Mouse (Mus musculus) mouse embryonic stem cell (cell line): Measurements from ENCODE around the gene Prrx1.

Experiments used
- in situ Hi-C, 2 experiments: fragments of 300-500 bp; cut with MboI; formaldehyde crosslinking; loops; 1 replicate in 1 of 2; 3 replicates in 1 of 2; pipeline ENCODE4 v1.14.3; 2019 to 2020; ENCODE audit warnings: low sequenced_read_pairs in 2 of 2, low pct_unique_long_range_greater_than_20kb in 1 of 2, mixed read lengths in 1 of 2; ENCODE audit not compliant: unreplicated experiment in 1 of 2

The Prrx1 gene

DNA sequence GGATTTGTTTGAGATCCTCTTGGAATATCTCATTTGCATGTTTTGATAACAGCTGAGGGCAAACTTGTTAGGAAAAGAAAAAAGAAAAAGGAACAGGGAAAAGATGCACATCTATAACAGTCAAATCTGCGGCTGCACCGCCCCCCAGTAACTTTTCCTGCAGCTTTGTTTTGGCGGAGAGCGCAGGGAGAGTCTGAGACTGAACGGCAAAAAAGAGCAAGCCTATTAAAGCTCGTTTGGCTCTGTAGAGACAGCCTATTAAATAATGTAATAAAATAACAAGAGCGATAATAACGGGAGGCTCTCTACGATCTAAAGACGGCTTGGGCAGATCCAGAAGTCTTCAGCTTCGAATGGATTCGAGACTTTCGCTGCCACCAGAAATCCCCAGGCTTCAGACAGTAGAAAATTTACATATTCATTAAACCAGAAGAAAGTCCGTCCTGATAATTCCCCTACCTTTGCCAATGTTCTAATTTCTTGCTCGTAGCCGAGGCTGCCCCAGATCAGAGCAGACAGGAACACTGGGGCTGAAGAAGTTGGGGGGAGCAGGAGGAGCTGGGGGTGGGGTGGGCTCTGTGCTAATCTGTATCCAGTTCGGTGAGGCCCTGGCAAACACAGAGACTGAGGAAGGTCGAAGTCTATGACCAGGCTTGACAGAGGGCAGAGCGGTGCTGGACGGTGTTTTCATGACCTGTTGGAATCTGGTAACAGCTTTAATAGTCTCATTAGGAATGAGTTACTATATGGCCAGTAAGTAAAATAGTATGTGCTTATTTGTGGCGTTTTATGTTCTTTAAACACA, 613 bp upstream of the Prrx1 start:
- in situ Hi-C loops: no loop called here

GRCm38 (mm10) chr1:163311861-163312811, 1.4 kb downstream of the Prrx1 start:
- in situ Hi-C loops: no loop called here

DNA sequence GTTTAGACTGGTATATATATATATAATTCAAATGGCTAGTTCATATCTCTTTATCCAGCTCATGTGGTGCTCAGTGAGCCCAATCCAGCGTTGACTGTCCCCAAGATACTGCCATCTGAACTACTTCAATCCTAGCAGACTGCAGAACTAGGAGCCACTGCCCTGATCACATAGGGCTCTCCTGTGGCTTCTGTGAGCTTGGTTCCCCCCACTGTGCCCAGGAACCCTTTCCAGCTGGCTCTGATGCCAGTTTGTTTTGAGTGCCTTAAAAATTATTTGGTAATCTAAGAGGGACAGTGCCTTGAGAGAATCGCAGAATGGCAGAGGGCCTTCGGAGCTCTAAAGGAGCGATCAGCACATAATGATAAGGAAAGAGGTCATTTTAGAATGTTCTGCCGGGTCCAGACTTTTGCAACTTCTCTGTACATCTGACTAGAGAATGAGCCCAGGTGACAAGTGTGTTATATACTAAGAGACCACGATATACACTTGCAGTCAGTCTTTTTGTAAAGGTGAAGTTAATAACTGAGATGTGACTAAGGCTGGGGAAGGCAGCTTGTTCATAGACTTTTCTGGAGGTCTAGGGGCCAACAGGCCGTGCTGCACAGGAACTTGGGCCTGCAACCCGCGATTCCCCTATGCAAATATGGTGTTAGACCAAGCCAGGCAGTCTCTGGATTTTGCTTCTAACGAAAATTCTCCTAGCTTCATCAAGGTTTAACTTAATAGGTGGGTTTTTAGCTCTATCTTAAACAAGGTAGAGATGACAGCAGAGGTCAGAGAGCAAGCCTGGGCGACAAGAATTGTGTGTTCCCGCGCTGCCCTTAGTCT, 2.3 kb downstream of the Prrx1 start:
- in situ Hi-C loops: no loop called here

DNA sequence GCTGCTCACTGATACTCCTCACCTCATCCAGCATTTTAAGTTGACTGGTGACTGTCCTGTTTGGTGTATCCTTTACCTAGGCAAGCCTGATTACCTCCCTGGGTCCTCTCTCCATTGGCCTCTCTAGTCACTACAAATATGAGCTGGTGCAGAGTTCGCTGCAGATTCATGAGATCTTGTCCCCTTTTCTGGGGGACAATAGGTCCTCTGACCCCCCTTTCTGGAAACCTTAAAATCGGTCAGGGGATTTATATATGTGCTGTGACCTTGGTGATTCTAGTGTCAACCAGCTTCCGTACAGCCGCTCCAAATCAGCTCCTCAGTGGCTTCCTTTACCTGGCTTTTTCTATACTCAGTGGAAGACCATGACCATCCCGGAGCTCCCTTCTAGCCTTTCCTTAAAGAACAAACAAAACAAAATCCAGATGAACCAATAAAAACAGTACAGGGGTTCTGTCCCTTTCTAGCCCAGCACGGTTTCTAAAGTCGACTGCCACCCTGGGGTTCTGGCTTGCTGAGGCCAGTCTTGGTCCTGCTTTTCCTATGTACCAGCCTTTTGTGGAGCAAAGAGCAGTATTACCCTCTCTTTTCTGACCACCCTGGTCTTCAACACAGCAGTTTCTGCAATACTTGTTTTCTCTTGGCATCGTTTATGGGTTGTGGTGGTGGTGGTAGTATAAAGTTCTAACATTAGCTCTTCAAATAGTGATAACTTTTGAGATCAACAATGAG, 3.3 kb downstream of the Prrx1 start:
- in situ Hi-C loops: no loop called here

GRCm38 (mm10) chr1:163309466-163309865, 4.0 kb downstream of the Prrx1 start:
- in situ Hi-C loops: no loop called here

DNA sequence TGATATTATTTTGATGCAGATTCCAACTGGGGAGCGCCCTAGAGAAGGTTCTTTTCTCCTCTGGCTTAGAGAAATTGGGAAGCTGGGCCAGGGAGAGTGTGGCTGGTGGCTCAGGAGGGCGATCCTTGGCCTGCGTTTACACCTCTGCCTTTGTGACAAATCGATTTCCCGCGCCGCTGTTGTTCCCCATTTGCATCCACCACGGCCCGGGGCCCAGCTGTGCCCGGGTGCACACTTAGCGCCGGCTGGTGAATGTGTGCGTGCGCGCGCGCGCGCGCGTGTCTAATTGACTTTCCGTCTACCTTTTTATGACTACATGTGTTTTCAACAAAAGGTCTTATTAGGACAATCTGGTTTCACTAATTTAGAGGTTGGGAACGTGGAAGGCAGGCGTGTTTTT, 4.9 kb downstream of the Prrx1 start:
- in situ Hi-C loops: no loop called here

- in situ Hi-C loops: no loop called here
Measured at GRCm38 (mm10) chr1:163307706-163308105, 5.8 kb downstream of the Prrx1 start.

DNA sequence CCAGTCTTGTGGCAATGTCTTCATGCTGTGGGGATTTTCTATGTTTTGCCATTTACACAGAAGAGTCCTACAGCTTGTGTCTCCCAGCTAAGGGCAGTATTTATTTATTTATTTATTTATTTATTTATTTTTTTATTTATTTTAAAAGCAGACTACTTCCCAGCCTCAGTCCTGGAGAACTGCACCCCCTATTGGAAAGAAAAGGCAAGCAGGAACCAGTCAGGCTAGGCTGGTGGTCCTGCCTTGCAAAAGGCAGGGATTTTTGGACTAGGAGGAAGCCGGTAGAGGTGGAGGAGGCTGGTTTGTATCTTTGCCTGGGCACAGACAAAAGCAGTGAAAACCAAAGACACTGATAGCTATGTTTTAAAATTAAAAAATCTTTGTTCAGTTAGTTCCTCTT, 7.6 kb downstream of the Prrx1 start:
- in situ Hi-C loops: no loop called here

DNA sequence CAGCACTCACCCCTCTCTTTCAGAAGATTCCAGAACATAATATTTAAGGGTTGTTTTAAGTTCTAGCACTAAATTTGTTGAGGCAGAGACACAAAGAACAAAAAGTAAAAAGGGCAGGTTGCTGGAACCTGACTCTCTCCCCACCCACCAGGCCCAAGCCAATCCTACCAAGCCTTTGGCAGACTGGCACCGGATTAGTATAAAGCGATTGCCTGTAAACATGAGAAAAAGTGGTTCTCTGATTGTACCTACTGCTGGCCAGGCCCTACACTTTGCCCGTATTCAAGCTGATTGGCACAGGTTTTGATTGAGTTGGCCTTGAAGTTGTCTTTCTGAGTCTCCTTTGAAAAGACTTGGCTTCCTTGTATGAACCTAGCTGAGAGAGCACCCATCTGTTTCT, 8.7 kb downstream of the Prrx1 start:
- in situ Hi-C loops: no loop called here

- in situ Hi-C loops: no loop called here
Measured at GRCm38 (mm10) chr1:163302292-163302691, 11.2 kb downstream of the Prrx1 start.

- in situ Hi-C loops: no loop called here
Measured at GRCm38 (mm10) chr1:163293152-163293551, 20.4 kb downstream of the Prrx1 start.

DNA sequence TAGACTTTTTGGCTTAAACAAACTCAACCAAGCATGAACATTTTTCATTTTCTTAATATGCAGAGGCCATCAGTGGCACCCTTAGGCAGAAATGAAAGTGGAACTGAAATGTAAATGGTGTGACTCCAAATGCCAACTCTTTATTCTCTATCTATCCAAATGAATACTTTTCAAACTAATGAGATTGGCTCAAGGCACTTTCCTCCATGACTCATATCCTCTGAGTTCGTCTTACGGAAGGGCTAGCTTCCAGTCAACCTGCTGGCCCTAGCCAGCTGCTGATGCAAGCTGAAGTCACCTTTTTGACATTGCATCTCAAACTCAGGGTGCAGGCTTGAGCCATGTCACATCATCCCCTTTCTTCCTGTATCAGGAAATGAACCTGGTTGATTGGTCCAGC, 21.6 kb downstream of the Prrx1 start:
- in situ Hi-C loops: no loop called here

- in situ Hi-C loops: no loop called here
Measured at GRCm38 (mm10) chr1:163289131-163289530, 24.4 kb downstream of the Prrx1 start.

DNA sequence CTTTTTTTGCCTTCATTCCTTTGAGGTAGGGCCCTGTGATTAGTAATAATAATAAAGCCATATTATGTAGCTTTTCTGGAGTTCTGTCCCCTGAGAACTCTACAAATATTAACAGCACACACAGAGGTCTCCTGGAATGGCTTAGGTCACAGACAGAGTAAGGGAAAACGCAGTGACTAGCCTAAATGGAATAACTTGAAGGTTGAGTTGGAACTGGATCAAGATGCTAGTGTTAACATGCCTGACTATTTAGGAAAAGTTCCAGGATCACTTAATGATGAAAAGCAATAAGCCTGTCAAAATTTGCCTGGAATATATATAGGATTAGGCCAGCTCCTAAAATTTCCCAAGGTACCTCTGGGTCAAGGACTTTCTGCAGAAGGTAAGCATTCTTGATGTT, 28.0 kb downstream of the Prrx1 start:
- in situ Hi-C loops: no loop called here

DNA sequence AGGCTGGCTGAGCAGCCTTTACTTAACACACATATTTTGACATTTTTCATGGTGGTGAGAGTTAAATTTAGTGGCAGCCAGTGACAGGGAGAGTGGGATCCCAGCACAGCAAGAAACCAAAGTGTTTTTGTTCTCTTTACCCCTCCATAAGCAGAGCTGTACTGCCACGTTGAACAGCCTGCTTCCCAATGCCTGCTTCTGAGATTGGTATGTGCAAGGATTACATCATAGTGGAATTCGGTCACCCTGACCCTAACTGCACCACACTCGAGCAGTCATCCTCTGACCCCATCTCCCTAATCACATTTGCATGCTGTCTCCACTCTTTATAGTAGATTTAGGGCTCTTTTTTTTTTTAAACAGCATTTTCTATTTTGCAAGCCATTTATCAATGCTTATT, 28.4 kb downstream of the Prrx1 start:
- in situ Hi-C loops: no loop called here

GRCm38 (mm10) chr1:163283980-163284635, 29.4 kb downstream of the Prrx1 start:
- in situ Hi-C loops: no loop called here

DNA sequence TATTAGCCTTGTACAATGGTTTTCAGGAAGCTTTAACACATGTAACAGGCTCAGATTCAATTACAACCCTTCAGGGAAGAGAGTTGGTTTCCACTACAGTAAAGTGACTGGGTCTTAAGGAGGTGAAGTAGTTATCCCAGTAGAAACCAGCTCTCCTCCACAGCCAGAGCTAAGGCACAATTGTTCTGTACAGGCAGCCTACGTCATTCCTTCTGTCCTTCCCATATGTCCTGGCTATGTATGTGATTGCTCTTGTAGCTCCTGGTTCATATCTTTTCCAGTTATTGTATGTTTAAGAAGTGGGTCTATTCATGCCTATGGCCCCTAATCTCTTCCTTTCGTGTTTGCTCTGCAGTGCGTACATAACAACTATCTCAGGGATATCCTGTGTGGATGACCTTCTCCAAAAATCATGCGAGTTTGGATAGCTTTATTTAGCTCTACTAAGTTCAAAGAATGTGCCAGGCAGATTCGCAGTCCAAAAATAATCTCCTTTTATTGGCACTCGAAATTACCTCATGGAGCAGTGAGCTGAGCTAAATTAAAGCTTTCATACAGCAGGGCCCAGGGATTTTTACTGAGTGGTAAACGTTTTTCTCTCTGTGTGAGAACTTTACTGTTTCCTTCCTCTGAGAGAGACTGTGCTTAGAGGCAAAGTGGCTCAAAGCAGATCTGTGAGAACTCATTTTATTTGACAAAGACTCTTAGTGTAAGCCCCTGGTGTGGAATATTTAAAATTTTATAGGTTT, 31.9 kb downstream of the Prrx1 start:
- in situ Hi-C loops: no loop called here
